Mouse (Mus musculus) CH12.LX (cell line): ENCODE measurements at regions not wholly inside any gene's neighbourhood (a gene's known extent, or its start where the extent isn't known, plus 50 kb on each side); places are given as distances from the start of the nearest gene placed in this dataset.

ENCODE experiments used
- DNase-seq: peaks from one replicate; pipeline ENCODE4 v3.0.0-alpha.2; 2013; ENCODE audit errors: extremely low read depth
- H3K27ac ChIP-seq: 2 replicates; pipeline ENCODE4 v1.5.1; 2012; ENCODE audit warnings: low read depth, mild to moderate bottlenecking, control low read depth, moderate library complexity; ENCODE audit not compliant: insufficient read depth
- H3K27me3 ChIP-seq: replicated peaks from 2 replicates; pipeline ENCODE3; 2012; ENCODE audit warnings: inconsistent platforms
- H3K36me3 ChIP-seq, 2 experiments: replicated peaks in 1 of 2; 2 replicates each; pipeline versions ENCODE3 to v1.6.1; 2012; ENCODE audit warnings: inconsistent platforms in 1 of 2, low read length in 1 of 2, mild to moderate bottlenecking in 1 of 2, mixed read lengths in 1 of 2, moderate library complexity in 1 of 2; ENCODE audit not compliant: control insufficient read depth in 1 of 2, insufficient read depth in 1 of 2
- H3K4me1 ChIP-seq, 2 experiments: 2 replicates each; pipeline ENCODE4 v1.6.1; 2012; ENCODE audit warnings: inconsistent platforms in 1 of 2, moderate library complexity in 1 of 2; ENCODE audit not compliant: insufficient read depth in 2 of 2, control insufficient read depth in 1 of 2
- H3K4me2 ChIP-seq: 2 replicates; pipeline ENCODE4 v1.6.1; 2012; ENCODE audit warnings: low read depth, mild to moderate bottlenecking, control low read depth; ENCODE audit not compliant: poor library complexity, insufficient read depth, severe bottlenecking
- H3K4me3 ChIP-seq, 3 experiments: fragments of 150-350 bp in 1 of 3; sonication (generic) in 1 of 3; replicated peaks in 1 of 3; 2 replicates each; pipeline versions ENCODE3 to v1.5.1; 2011 to 2012; ENCODE audit warnings: low read depth in 2 of 3, low read length in 2 of 3, mild to moderate bottlenecking in 2 of 3, moderate library complexity in 2 of 3, control low read depth in 1 of 3, improper control_type of control experiment in 1 of 3, inconsistent platforms in 1 of 3, mixed read lengths in 1 of 3; ENCODE audit not compliant: poor library complexity in 1 of 3
- H3K79me2 ChIP-seq: replicated peaks from 2 replicates; pipeline ENCODE4 v1.6.1; 2012; ENCODE audit warnings: mild to moderate bottlenecking, moderate library complexity; ENCODE audit not compliant: control insufficient read depth, poor library complexity, insufficient read depth, severe bottlenecking; ENCODE audit errors: extremely low read depth
- H3K9ac ChIP-seq: 2 replicates; pipeline ENCODE4 v1.6.1; 2012; ENCODE audit warnings: low read depth, mild to moderate bottlenecking, control low read depth, moderate library complexity; ENCODE audit not compliant: insufficient read depth
- H3K9me3 ChIP-seq: replicated peaks from 2 replicates; pipeline ENCODE3; 2012; ENCODE audit warnings: low read length, inconsistent platforms, mixed read lengths
- CTCF ChIP-seq, 2 experiments: IDR thresholded peaks in 1 of 2; conservative IDR thresholded peaks in 1 of 2; 2 replicates each; pipeline ENCODE4 v1.5.1; 2011 to 2012; ENCODE audit warnings: low read depth in 2 of 2, low read length in 2 of 2, improper control_type of control experiment in 1 of 2, inconsistent platforms in 1 of 2, mild to moderate bottlenecking in 1 of 2, moderate library complexity in 1 of 2
- EP300 ChIP-seq: IDR thresholded peaks from 2 replicates; pipeline ENCODE4 v1.6.1; 2011; ENCODE audit warnings: low read length, improper control_type of control experiment
- GABPA ChIP-seq: IDR thresholded peaks from 2 replicates; pipeline ENCODE4 v1.6.1; 2012; ENCODE audit warnings: low read depth, low read length, improper control_type of control experiment, inconsistent platforms; ENCODE audit not compliant: insufficient replicate concordance
- IRF4 ChIP-seq: IDR thresholded peaks from 2 replicates; pipeline ENCODE4 v1.6.1; 2014; ENCODE audit warnings: low read depth, mild to moderate bottlenecking, inconsistent platforms, low read length, improper control_type of control experiment
- JUN ChIP-seq: IDR thresholded peaks from 2 replicates; pipeline ENCODE4 v1.6.1; 2011; ENCODE audit warnings: low read depth, mild to moderate bottlenecking, low read length, improper control_type of control experiment, moderate library complexity; ENCODE audit not compliant: insufficient read depth
- KAT2A ChIP-seq: IDR thresholded peaks from 2 replicates; pipeline ENCODE4 v1.6.1; 2012; ENCODE audit warnings: low read length, improper control_type of control experiment, inconsistent platforms; ENCODE audit not compliant: insufficient replicate concordance
- MAX ChIP-seq: IDR thresholded peaks from 2 replicates; pipeline ENCODE4 v1.6.1; 2011; ENCODE audit warnings: low read length, improper control_type of control experiment
- MAZ ChIP-seq: IDR thresholded peaks from 2 replicates; pipeline ENCODE4 v1.6.1; 2012; ENCODE audit warnings: low read depth, mild to moderate bottlenecking, inconsistent platforms, low read length, improper control_type of control experiment, moderate library complexity
- MEF2A ChIP-seq: IDR thresholded peaks from 2 replicates; pipeline ENCODE4 v1.6.1; 2014; ENCODE audit warnings: low read depth, mild to moderate bottlenecking, inconsistent platforms, low read length, improper control_type of control experiment, borderline replicate concordance
- MXI1 ChIP-seq: IDR thresholded peaks from 2 replicates; pipeline ENCODE4 v1.6.1; 2011; ENCODE audit warnings: mild to moderate bottlenecking, low read depth, low read length, improper control_type of control experiment
- MYC ChIP-seq: IDR thresholded peaks from 2 replicates; pipeline ENCODE4 v1.6.1; 2011; ENCODE audit warnings: low read depth, mild to moderate bottlenecking, improper control_type of control experiment, low read length
- NELFE ChIP-seq: IDR thresholded peaks from 2 replicates; pipeline ENCODE4 v1.6.1; 2011; ENCODE audit warnings: low read depth, low read length, improper control_type of control experiment
- PAX5 ChIP-seq: IDR thresholded peaks from 2 replicates; pipeline ENCODE4 v1.6.1; 2012; ENCODE audit warnings: low read length, inconsistent platforms, mixed read lengths
- POLR2A ChIP-seq: IDR thresholded peaks from 2 replicates; pipeline ENCODE4 v1.6.1; 2011; ENCODE audit warnings: low read depth, mild to moderate bottlenecking, improper control_type of control experiment, low read length
- POLR2AphosphoS2 ChIP-seq: IDR thresholded peaks from 2 replicates; pipeline ENCODE4 v1.6.1; 2011; ENCODE audit warnings: low read depth, low read length, improper control_type of control experiment
- RAD21 ChIP-seq: IDR thresholded peaks from 2 replicates; pipeline ENCODE4 v1.6.1; 2011; ENCODE audit warnings: low read depth, mild to moderate bottlenecking, low read length, improper control_type of control experiment, moderate library complexity
- SIN3A ChIP-seq: IDR thresholded peaks from 2 replicates; pipeline ENCODE4 v1.6.1; 2012; ENCODE audit warnings: low read length, improper control_type of control experiment, inconsistent platforms
- UBTF ChIP-seq: IDR thresholded peaks from 2 replicates; pipeline ENCODE4 v1.6.1; 2012; ENCODE audit warnings: low read depth, mild to moderate bottlenecking, inconsistent platforms, low read length, improper control_type of control experiment, moderate library complexity
- USF1 ChIP-seq: IDR thresholded peaks from 2 replicates; pipeline ENCODE4 v1.6.1; 2014; ENCODE audit warnings: low read depth, mild to moderate bottlenecking, inconsistent platforms, low read length, improper control_type of control experiment
- USF2 ChIP-seq: conservative IDR thresholded peaks from 2 replicates; pipeline ENCODE4 v1.6.1; 2011; ENCODE audit warnings: low read depth, low read length, improper control_type of control experiment
- ZC3H11A ChIP-seq: IDR thresholded peaks from 2 replicates; pipeline ENCODE4 v1.6.1; 2012; ENCODE audit warnings: low read depth, mild to moderate bottlenecking, inconsistent platforms, low read length, improper control_type of control experiment
- ZNF384 ChIP-seq: IDR thresholded peaks from 2 replicates; pipeline ENCODE4 v1.6.1; 2012; ENCODE audit warnings: low read depth, low read length, improper control_type of control experiment, inconsistent platforms
- dilution Hi-C: fragments of 300-500 bp; cut with MboI; formaldehyde crosslinking; loops from 2 replicates; pipeline ENCODE4 v1.14.3; 2020; ENCODE audit warnings: low sequenced_read_pairs; ENCODE audit not compliant: extremely low pct_unique_long_range_greater_than_20kb, extremely low pct_ligation_motif_present
- in situ Hi-C: fragments of 300-500 bp; cut with MboI; formaldehyde crosslinking; loops from 3 replicates; pipeline ENCODE4 v1.14.3; 2019; ENCODE audit warnings: low sequenced_read_pairs, low pct_ligation_motif_present, low pct_unique_long_range_greater_than_20kb, mixed read lengths

GRCm38 (mm10) chr4:31419240-31419639 is 544.7 kb upstream of the Map3k7 start:
- Histone ChIP-seq H3K27ac (no peak overlapping the region), H3K9ac (no peak overlapping the region), H3K27me3 (no peaks in the 10 kb centered on the region), H3K4me2 (no peak overlapping the region), H3K4me1 (no peaks in the 10 kb centered on the region), H3K36me3 (no peaks in the 10 kb centered on the region), H3K4me3 (no peak overlapping the region), H3K79me2 (no peaks in the 10 kb centered on the region), H3K9me3 (peaks cover 50% of the 10 kb centered on the region)
- dilution Hi-C loops (no loop called here), in situ Hi-C loops (no loop called here)
- peak; percentile 24 for DNase-seq
- TF ChIP-seq CTCF (conservative IDR thresholded peaks at IDR 0.05 in 1 of 2, IDR thresholded peaks at IDR 0.05 in 1 of 2; ENCODE audit: low read depth in 2 of 2, low read length in 2 of 2) = peak; percentile 10 to 34; a peak in 1 of 4 replicates
- TF ChIP-seq USF1 = no peak
- peak; percentile 29 for TF ChIP-seq RAD21

- Histone ChIP-seq H3K36me3 (no peaks in the 10 kb centered on the region), H3K9ac (no peak overlapping the region), H3K27ac (no peak overlapping the region), H3K4me3 (no peak overlapping the region), H3K79me2 (no peaks in the 10 kb centered on the region), H3K9me3 (peaks cover 46% of the 10 kb centered on the region)
- in situ Hi-C loops (no loop called here), dilution Hi-C loops (no loop called here)
- peak; percentile 11 for DNase-seq
- TF ChIP-seq MEF2A = no peak
- TF ChIP-seq MXI1 = no peak
- no peak for TF ChIP-seq MAZ
- no peak for TF ChIP-seq ZNF384
- no peak for TF ChIP-seq EP300
- no peak for TF ChIP-seq SIN3A
- TF ChIP-seq IRF4 = no peak
- TF ChIP-seq, all 38 proteins: peak for 0
- Histone ChIP-seq H3K4me1 (no peaks in the 10 kb centered on the region), H3K27me3 (no peaks in the 10 kb centered on the region), H3K4me2 (no peak overlapping the region)
Measured at GRCm38 (mm10) chr4:31420167-31420566, 543.7 kb upstream of the Map3k7 start.

GRCm38 (mm10) chr4:31421386-31421785 is 542.5 kb upstream of the Map3k7 start:
- peaks cover 47% of the 10 kb centered on the region for H3K9me3 ChIP-seq
- no peaks in the 10 kb centered on the region for H3K79me2 ChIP-seq
- dilution Hi-C loops = no loop called here
- no peak for DNase-seq
- H3K36me3 ChIP-seq = no peaks in the 10 kb centered on the region
- H3K27me3 ChIP-seq = no peaks in the 10 kb centered on the region
- no peak overlapping the region for H3K4me2 ChIP-seq
- no peak overlapping the region for H3K9ac ChIP-seq
- H3K4me3 ChIP-seq = no peak overlapping the region
- no peaks in the 10 kb centered on the region for H3K4me1 ChIP-seq
- in situ Hi-C loops = no loop called here
- no peak for TF ChIP-seq MAZ
- no peak for TF ChIP-seq GABPA
- no peak for TF ChIP-seq IRF4
- TF ChIP-seq UBTF = no peak
- TF ChIP-seq EP300 = no peak
- no peak for TF ChIP-seq RAD21
- no peak for TF ChIP-seq USF2
- TF ChIP-seq MYC = no peak
- TF ChIP-seq KAT2A = no peak
- no peak for TF ChIP-seq CTCF (conservative IDR thresholded peaks at IDR 0.05 in 1 of 2, IDR thresholded peaks at IDR 0.05 in 1 of 2; ENCODE audit: low read depth in 2 of 2, low read length in 2 of 2)
- no peak for TF ChIP-seq PAX5
- TF ChIP-seq ZC3H11A = no peak
- no peak for TF ChIP-seq NELFE
- no peak for TF ChIP-seq POLR2AphosphoS2
- TF ChIP-seq POLR2A = no peak
- TF ChIP-seq MEF2A = no peak
- TF ChIP-seq JUN = no peak
- no peak for TF ChIP-seq MAX
- no peak overlapping the region for H3K27ac ChIP-seq
